Mouse (Mus musculus) neural tube, embryonic 12.5 days (tissue): Measurements from ENCODE around the gene Rora. TPM values are rescaled to one million over a fixed set of nuclear protein-coding genes. Genes with fewer than 3 reads are reported as not detected.

Experiments used
- ATAC-seq: fragments of 200-750 bp; cut with Nextera tagmentation; 2 replicates; pipeline ENCODE4 v1.8.0; 2017; ENCODE audit warnings: low read depth, mild to moderate bottlenecking, moderate TSS enrichment, moderate library complexity; ENCODE audit not compliant: low FRiP score
- H3K27ac ChIP-seq: fragments of 300-500 bp; sonication (generic); 2 replicates; pipeline ENCODE4 v1.5.1; 2016
- H3K27me3 ChIP-seq: fragments of 300-500 bp; sonication (generic); replicated peaks from 2 replicates; pipeline ENCODE4 v1.6.1; 2016; ENCODE audit warnings: mild to moderate bottlenecking
- H3K36me3 ChIP-seq: fragments of 300-500 bp; sonication (generic); 2 replicates; pipeline ENCODE4 v1.6.1; 2016; ENCODE audit warnings: mild to moderate bottlenecking
- H3K4me1 ChIP-seq: fragments of 300-500 bp; sonication (generic); 2 replicates; pipeline ENCODE4 v1.6.1; 2016
- H3K4me2 ChIP-seq: fragments of 300-500 bp; sonication (generic); replicated peaks from 2 replicates; pipeline ENCODE4 v1.6.1; 2016; ENCODE audit warnings: mild to moderate bottlenecking
- H3K4me3 ChIP-seq: fragments of 300-500 bp; sonication (generic); 2 replicates; pipeline ENCODE4 v1.5.1; 2016
- H3K9ac ChIP-seq: fragments of 300-500 bp; sonication (generic); 2 replicates; pipeline ENCODE4 v1.6.1; 2016; ENCODE audit warnings: mild to moderate bottlenecking
- H3K9me3 ChIP-seq: fragments of 300-500 bp; sonication (generic); 2 replicates; pipeline ENCODE4 v1.6.1; 2016; ENCODE audit warnings: mild to moderate bottlenecking
- WGBS: fragments of 180-500 bp; shearing (Covaris S2); methylation state at CpG from one replicate; pipeline ENCODE4 v1.1.7; 2016; 5-methylcytosine and 5-hydroxymethylcytosine counted together
- polyA plus RNA-seq: library from polyadenylated mRNA; unstranded; fragments of >200 nt; fragmentation: Nextera tagmentation; extraction: Ambion mirVana; gene quantifications from 2 replicates; pipeline ENCODE4 v1.2.1, GENCODE M21; 2016

Rora gene
- polyA plus RNA-seq, 1 experiment from 2014 or later = 5.3 TPM

DNA sequence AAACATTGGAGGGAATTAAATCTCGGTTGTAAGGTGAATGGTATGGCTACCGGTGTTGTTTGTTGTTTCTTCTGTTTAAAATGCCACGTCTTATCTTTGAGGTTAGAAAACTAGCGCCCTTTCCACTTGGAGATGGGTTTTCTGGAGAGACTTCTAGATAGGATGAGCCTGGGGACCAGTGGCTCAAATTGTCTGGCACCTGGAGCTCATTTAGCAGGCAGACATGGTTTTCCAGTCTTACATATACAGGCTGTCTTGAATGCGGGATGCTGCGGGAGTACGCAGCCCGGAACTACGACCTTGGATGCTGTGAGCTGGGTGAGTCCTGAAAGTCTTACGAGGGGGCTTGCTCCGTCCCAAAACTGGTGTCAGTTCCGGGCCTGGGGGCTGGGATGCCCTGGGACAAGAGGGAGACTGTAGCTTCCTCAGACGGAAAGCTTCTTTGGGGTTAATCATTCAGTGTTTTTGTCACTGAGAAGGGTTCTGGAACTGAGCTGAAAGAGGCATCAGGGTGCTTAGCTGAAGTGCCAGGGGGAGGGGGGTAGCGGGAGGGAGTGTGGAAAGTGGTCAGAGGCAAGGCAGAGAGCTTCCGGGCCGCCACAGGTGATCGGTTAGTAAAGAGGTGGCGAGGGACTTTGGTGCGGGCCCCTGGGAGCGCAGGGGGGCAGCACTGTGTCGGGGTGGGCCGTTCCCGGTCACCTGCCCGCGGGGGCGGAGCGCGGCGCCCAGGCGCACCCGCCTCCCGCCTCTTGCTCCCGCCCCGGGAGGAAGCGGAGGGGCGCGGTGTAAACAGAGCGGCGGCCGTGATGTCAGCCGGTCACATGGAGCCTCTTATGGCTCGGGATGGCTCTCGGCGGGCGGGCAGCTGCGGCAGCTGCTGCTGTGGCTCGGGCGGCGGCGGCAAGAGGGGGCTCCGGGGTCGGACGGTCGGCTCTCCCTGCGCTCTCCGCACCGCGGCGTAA, 635.8 kb downstream of the Rora start:
- Histone ChIP-seq H3K9me3 (no peaks in the 10 kb centered on the region), H3K27ac (no peak overlapping the region), H3K9ac (peak overlapping the region; percentile 75), H3K4me3 (peak overlapping the region; percentile 67), H3K27me3 (peaks cover 29% of the 10 kb centered on the region), H3K36me3 (no peaks in the 10 kb centered on the region), H3K4me1 (peaks cover 17% of the 10 kb centered on the region), H3K4me2 (peak overlapping the region; percentile 99)
- peak; percentile 91 for ATAC-seq
- whole genome bisulfite sequencing = under 1% methylated on average over 59 of the region's 59 CpGs

DNA sequence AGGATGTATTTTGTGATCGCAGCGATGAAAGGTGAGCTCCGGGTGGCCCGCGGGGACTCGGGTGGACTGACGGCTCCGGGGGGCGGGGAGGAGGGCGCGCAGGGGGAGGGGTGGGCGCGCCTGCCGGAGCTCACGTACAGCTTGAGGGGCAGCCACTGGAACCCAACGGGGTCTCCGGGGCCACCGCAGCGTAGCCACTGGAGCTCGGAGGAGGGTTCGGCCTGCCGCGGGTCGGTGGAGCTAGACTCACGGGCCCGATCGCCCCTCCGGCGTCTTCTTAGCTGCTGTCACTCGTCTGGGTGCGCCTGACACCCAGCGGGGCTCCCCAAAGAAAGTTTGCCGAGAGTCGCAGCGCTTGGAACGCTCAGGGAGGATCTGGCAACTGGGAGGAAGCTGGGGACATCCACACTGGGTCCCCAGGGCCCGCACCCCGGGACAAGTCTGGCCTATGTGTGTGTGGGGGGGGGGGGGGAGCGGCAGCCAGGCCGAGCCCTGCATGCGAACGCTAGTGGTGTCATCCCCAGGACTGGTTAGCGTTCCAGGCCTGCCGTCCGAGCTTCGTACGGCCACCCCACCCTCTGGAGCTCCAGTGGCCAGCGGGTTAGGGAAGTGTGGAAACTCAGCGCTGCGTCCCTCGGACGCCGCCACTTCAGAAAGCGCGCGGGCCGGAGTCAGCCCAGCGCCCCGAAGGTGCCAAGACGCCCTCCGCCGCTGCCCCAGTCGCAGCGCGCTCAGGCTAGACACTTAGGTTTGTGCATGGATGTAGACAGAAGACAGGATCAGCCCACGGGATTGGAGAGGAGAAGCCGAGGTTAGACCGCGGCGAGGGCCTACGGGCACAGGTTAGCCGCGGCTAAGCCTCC, 636.7 kb downstream of the Rora start:
- WGBS = 2% methylated on average over 72 of the region's 73 CpGs
- Histone ChIP-seq H3K9ac (peak overlapping the region; percentile 75), H3K27me3 (peaks cover 29% of the 10 kb centered on the region), H3K4me1 (peaks cover 17% of the 10 kb centered on the region), H3K27ac (no peak overlapping the region), H3K4me3 (peak overlapping the region; percentile 67), H3K9me3 (no peaks in the 10 kb centered on the region), H3K36me3 (no peaks in the 10 kb centered on the region), H3K4me2 (peak overlapping the region; percentile 99)
- peak; percentile 84 for ATAC-seq

DNA sequence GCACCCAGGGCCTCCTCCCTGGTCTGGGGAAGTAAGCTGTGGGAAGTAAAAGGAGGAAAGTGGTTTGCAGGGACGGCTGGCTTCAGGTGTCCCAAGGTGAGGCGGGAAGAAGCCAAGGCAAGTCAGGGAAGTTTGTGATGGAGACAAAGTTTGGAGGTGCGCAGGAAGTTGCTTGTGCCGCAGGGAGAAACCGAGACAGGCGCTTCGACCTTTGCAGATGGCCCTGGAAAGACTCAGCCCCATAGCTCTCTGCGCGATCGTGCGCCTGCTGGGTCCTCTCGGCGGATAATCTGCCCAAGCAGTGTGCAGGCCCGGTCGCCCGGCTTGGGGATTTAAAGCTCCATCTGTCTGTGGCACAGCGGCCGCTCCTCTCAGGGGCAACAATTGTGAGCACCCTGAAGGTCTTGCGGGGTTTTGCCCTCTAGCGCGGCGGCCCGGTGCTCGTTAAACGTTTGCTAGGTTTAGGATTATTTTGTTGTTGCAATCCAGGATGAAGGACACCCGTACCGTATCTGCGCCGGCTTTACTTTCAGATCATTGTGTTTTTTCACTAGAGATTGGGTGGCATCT, 637.4 kb downstream of the Rora start:
- no peak overlapping the region for H3K27ac ChIP-seq

DNA sequence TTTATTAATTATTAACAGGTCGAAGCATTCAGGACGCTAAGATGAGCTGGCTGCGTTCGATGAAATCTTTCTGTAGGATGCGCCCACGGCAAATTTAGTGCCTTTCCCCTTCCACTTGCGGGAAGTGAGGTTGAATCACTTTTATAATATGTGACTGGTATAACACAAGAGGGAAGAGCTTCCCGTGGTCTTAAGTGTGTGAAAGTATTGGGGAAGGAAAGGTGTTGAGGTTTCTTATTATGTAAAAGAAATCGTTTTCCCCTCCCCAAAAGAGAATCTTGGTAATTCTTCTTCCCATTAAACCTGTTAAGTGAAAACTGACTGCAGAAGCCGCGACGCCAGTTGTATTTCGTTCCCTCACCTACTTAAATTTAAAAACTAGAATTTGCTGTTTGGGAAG, 637.9 kb downstream of the Rora start:
- Histone ChIP-seq H3K9me3 (no peaks in the 10 kb centered on the region), H3K36me3 (no peaks in the 10 kb centered on the region), H3K4me1 (peaks cover 17% of the 10 kb centered on the region), H3K9ac (no peak overlapping the region), H3K27me3 (peaks cover 32% of the 10 kb centered on the region), H3K4me3 (peak overlapping the region; percentile 67; the same call in 1 of the 2 replicates), H3K4me2 (peak overlapping the region; percentile 99), H3K27ac (no peak overlapping the region)
- no peak for ATAC-seq
- WGBS = 5% methylated on average over 13 of the region's 13 CpGs

More for the DNA sequence above, 637.4 kb downstream of the Rora start:
- Histone ChIP-seq H3K4me2 (peak overlapping the region; percentile 99), H3K36me3 (no peaks in the 10 kb centered on the region), H3K4me1 (peaks cover 17% of the 10 kb centered on the region), H3K4me3 (peak overlapping the region; percentile 67), H3K9ac (peak overlapping the region; percentile 75; the same call in 1 of the 2 replicates), H3K9me3 (no peaks in the 10 kb centered on the region), H3K27me3 (peaks cover 32% of the 10 kb centered on the region)
- no peak for ATAC-seq
- under 1% methylated on average over 29 of the region's 29 CpGs for WGBS

DNA sequence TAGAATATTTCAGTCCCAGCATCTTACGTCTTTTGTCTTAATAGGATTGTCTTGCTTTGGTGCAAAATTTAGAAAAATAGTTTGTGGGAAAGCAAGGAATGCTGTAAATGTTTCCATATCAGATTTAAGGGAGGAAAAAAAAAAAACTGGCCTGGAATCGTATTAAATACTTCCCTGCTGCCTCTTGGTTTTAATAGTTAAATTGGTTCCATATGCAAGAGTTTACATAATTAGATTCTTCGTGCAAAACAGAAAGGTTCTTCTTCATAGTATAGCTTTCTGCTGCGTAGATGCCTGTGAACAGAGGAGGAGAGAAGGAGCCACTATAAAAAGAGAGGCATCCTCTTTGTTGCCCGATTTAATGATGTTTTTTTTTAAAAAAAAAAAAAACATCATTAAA, 638.8 kb downstream of the Rora start:
- Histone ChIP-seq H3K4me2 (no peak overlapping the region), H3K9ac (no peak overlapping the region), H3K27me3 (peaks cover 32% of the 10 kb centered on the region), H3K36me3 (no peaks in the 10 kb centered on the region), H3K4me1 (peaks cover 17% of the 10 kb centered on the region), H3K9me3 (no peaks in the 10 kb centered on the region), H3K27ac (no peak overlapping the region), H3K4me3 (no peak overlapping the region)
- WGBS = 63% methylated on average over 5 of the region's 5 CpGs
- ATAC-seq = no peak

DNA sequence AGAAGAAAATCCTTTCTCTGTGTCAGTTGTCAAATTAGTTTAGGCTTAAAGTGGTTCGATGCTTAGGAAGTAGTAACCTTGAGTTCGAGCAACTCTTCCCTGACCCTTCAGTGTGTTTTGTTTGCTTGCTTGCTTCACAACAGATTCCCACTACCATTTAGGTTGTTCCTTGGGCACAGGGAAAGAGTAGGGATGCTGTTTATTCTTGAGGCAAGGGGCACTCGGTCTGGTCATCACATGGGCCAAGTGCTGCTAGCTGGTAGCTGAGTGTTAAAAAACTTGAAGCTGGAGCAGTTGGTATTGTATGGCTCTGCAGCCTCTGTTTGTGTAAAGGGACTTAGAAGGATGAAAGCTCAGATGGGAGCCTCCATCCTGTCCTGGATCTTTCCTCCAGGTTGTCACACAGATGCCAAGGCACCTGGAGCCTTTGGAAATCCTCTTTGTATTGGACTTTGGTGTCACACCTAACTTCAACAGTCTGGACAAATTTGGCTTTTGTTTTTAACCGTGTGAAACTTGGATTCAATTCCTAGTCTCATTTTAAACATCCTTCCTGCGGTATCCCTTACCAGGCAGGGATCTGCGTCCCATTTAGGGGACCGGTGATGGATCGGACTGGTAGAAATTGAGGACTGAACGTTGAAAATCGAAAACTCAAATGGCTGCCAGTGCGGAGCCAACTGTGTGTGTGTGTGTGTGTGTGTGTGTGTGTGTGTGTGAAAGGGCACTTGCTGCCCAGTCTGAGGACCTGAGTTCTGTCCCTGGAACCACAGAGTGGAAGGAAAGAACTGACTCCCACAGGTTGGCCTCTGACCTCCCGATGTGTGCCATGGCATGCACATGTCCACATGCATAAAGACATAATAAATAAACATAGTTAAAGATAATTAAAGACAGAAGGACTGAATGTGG, 639.4 kb downstream of the Rora start:
- H3K4me1 ChIP-seq = peaks cover 17% of the 10 kb centered on the region
- no peaks in the 10 kb centered on the region for H3K36me3 ChIP-seq
- no peak overlapping the region for H3K4me3 ChIP-seq
- no peak for ATAC-seq
- 79% methylated on average over 12 of the region's 12 CpGs for WGBS
- H3K4me2 ChIP-seq = no peak overlapping the region
- no peak overlapping the region for H3K27ac ChIP-seq
- H3K27me3 ChIP-seq = peaks cover 30% of the 10 kb centered on the region
- H3K9me3 ChIP-seq = no peaks in the 10 kb centered on the region
- H3K9ac ChIP-seq = no peak overlapping the region

DNA sequence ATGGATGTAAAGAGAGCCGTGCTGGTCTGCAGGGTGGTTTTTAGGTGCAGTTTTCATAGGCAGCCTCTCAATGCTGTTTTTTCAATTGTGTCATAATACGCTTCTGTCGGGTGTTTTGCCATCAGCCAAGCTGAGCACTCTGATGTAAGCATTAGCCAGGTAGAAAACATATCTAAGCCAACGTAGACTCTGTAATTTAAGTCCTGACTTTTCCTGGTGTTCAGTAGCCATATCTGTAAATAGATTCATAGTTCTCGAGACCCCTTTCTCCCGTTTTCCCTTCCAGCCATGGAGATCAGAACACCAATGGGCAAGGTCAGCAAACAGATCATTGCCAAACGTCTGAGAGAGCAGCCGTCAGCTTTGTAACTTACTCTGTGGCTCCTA, 640.1 kb downstream of the Rora start:
- no peak overlapping the region for H3K27ac ChIP-seq
- no peak overlapping the region for H3K4me2 ChIP-seq
- no peaks in the 10 kb centered on the region for H3K9me3 ChIP-seq
- WGBS = 79% methylated on average over 8 of the region's 8 CpGs
- H3K4me3 ChIP-seq = no peak overlapping the region
- H3K27me3 ChIP-seq = peaks cover 29% of the 10 kb centered on the region
- no peak overlapping the region for H3K9ac ChIP-seq
- ATAC-seq = no peak
- H3K36me3 ChIP-seq = no peaks in the 10 kb centered on the region
- peaks cover 17% of the 10 kb centered on the region for H3K4me1 ChIP-seq

DNA sequence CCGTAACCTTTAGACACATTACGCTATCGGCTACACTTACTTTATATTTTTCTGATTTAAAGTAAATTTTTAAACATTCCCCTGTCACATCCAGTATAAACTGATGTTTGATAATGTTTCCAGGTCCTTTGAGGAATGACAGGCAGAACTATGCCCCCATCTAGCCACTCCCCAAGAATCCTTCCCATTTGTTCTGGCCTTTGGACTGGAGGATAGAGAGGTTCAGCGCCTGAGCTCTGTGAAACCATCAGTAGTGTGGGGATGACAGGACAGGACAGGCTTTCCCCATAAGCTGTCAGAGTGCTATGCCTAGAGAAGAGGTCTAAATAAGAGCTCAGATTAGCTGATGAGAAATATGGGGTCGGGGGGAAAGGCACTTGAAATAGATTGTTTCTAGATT, 640.8 kb downstream of the Rora start:
- Histone ChIP-seq H3K36me3 (no peaks in the 10 kb centered on the region), H3K4me3 (no peak overlapping the region), H3K27ac (no peak overlapping the region), H3K4me2 (no peak overlapping the region), H3K9me3 (no peaks in the 10 kb centered on the region), H3K4me1 (peaks cover 14% of the 10 kb centered on the region), H3K27me3 (peaks cover 29% of the 10 kb centered on the region), H3K9ac (no peak overlapping the region)
- no peak for ATAC-seq
- 89% methylated on average over 5 of the region's 5 CpGs for WGBS

DNA sequence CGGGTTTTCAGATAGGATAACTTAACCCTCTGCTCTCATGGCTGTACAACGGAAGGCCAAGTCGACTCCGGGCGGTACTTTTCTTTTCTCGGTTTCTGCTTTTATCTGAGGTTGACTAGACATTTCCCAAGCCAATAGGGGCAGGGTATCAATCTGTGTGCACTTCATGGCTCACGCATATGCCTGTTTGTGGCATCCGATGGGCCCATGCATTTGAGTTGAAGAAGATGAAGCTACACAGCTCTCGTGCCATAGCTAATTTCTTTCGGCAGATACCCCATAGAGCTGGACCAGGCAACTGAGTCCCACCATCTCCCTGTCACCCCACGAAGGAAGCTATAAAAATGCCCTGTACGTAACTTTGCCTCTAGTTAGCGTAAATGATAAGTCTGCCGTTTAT, 641.3 kb downstream of the Rora start:
- Histone ChIP-seq H3K9me3 (no peaks in the 10 kb centered on the region), H3K27me3 (peaks cover 29% of the 10 kb centered on the region), H3K4me1 (peaks cover 13% of the 10 kb centered on the region), H3K4me2 (no peak overlapping the region), H3K9ac (no peak overlapping the region), H3K4me3 (no peak overlapping the region), H3K36me3 (no peaks in the 10 kb centered on the region), H3K27ac (no peak overlapping the region)
- WGBS = 91% methylated on average over 14 of the region's 14 CpGs
- no peak for ATAC-seq

DNA sequence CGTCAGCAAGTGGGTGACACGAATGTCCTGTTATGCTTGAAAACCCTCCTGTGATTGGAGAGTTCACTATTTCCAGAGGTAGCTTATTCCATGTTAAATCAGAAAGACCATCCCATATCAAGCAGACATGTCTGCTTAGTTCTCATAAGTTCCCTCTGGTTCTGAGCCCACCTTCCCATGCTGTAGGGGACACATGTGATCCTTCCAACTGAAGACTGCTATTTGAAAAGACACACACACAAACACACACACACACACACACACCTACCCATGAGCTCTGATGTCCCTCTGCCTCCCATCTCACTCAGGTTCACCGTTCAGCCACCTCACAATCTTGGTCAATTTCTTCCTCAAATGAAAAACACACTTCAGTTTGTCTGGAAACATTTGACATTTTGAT, 642.2 kb downstream of the Rora start:
- no peak overlapping the region for H3K9ac ChIP-seq
- no peaks in the 10 kb centered on the region for H3K36me3 ChIP-seq
- peaks cover 4% of the 10 kb centered on the region for H3K4me1 ChIP-seq
- H3K27ac ChIP-seq = no peak overlapping the region
- 80% methylated on average over 3 of the region's 3 CpGs for WGBS
- no peak overlapping the region for H3K4me3 ChIP-seq
- H3K27me3 ChIP-seq = peaks cover 23% of the 10 kb centered on the region
- H3K4me2 ChIP-seq = no peak overlapping the region
- no peak for ATAC-seq
- H3K9me3 ChIP-seq = no peaks in the 10 kb centered on the region

DNA sequence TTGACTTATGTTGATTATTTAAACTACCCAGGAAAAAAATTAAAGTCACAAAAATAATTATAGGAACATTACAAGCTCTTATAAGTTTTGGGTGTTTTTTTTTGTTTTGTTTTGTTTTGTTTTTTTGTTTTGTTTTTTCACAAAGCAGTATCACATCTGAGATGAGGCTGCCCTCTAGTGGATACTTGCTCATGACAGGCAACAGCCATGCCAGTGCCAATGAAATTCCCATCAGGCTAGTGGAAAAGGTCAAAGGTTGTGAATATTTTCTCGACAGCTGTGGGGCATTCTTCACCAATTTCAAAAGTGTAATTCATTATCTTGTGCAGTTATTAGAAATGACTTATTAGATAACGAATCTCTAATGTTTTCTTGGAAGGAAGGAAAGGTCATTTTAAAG, 642.8 kb downstream of the Rora start:
- 27% methylated on average over 2 of the region's 2 CpGs for WGBS
- ATAC-seq = no peak
- no peak overlapping the region for H3K4me2 ChIP-seq
- H3K9me3 ChIP-seq = no peaks in the 10 kb centered on the region
- H3K9ac ChIP-seq = no peak overlapping the region
- no peak overlapping the region for H3K4me3 ChIP-seq
- H3K36me3 ChIP-seq = no peaks in the 10 kb centered on the region
- peaks cover 21% of the 10 kb centered on the region for H3K27me3 ChIP-seq
- H3K27ac ChIP-seq = no peak overlapping the region
- H3K4me1 ChIP-seq = no peaks in the 10 kb centered on the region
